Mouse (Mus musculus) fibroblast of lung, adult 2 months (primary cell): ENCODE measurements at regions not wholly inside any gene's neighbourhood (a gene's known extent, or its start where the extent isn't known, plus 50 kb on each side); places are given as distances from the start of the nearest gene placed in this dataset.

ENCODE experiments used
- DNase-seq: peaks from one replicate; pipeline ENCODE4 v3.0.0-alpha.2; 2011; ENCODE audit warnings: low read depth

DNA sequence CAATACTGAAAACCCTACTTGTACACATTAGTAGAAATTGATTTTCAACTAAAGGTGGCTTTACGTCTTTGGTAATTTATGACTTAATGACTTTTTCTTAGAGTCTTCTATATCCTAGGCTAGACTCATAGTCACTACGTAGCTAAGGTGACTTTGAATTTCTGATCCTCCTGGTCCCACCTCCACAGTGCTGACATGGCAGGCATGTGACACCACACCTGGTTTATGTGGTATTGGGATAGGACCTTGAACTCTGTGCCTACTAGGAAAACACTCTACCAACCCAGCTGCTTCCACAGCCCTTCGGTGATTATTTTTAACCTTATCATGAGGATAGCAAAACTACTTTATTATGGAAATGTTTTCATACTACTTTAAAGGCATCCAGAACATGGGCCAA, 51.5 kb upstream of the D7Ertd443e start:
- DNase-seq: no peak

DNA sequence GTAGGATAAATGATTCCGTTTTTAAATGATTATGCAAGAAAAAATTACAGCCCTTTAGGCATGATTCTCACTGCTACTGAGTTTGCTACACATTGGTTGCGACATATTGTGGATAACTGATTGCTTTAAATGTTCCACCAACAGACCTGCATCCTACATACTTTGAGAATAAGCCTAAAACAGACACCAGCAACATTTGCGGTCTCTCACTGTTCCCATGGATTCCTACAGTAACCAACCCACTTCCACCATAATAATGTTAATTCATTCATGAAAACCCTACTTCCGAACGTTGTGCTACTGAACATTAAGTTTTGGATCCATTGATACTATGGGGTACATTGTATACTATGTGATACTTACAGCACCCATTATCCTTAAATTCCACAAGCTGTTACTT, 53.8 kb upstream of the D7Ertd443e start:
- no peak for DNase-seq

DNA sequence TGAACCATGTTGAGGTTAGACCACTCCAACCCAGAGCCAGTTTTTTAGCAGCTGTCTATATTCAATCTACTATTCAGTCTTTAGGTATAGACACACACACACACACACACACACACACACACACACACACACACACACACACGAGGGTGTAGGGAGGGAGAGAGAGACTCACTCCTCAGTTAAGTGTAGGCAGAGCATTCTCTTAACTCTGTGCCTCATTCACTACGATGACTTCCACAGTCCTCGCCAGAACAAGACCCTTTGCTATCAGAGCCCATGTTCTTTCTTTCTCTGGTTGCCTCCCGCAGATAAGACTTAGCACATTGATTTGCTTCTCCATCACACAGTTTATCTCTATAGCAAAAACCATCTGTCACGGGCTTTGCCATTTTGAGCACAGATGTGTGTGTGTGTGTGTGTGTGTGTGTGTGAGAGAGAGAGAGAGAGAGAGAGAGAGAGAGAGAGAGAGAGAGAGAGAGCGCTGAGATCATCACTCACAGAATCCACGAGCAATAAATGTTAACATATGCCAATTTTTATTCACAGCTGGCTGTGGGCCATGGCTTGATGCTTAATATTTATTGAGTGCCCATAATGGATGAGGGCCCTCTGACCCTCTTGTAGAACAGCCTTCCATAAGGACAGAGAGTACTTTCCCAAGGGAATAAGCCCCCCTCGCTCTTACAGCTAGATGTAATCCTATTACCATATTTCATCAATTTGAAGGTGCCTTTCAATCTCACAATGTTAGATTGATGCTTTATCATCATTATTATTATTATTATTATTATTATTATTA, 59.7 kb upstream of the D7Ertd443e start:
- DNase-seq: no peak

DNA sequence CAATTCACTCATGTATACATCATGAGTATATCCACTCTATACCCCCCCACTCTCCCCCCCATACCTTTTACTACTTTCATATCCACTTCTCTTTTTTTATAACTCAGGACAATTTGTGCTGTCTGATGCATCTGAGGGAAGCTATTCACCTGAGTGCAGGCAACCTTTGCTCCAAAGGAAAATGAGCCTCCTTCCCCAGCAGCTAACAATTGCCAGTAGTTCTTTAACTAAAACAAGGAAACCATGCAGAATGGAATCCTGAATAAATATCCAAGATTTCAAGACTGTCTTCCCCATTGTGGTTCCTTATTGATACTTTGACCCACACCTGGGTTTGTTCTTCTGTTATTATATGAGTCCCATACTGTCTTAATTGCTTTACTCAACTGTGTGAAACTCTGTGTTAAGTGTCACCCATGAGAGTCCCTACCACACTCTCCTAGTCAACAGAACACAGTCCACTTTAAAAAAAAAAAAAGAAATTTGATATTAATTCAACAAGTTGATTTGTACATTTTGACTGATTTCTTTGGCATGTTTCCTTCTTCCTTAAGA, 62.3 kb upstream of the D7Ertd443e start:
- DNase-seq: no peak

DNA sequence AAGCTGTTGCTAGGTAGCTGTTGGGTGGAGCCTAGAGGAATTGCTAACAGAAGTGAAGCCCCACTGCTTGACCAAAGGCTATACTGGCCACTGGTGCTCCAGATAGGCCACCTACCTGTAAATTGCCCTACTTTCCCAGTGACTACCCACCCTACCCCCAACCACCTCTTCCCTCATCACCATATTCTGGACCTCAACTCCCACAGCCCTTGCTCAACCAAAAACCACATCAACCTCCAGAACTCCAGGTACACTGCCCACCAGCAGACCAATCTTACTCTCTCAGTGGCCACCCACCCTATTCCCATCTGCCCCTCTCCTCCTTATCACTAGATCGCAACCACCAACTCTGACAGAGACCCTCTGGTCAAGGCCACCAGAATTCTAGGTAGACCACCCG, 63.4 kb upstream of the D7Ertd443e start:
- DNase-seq: no peak

DNA sequence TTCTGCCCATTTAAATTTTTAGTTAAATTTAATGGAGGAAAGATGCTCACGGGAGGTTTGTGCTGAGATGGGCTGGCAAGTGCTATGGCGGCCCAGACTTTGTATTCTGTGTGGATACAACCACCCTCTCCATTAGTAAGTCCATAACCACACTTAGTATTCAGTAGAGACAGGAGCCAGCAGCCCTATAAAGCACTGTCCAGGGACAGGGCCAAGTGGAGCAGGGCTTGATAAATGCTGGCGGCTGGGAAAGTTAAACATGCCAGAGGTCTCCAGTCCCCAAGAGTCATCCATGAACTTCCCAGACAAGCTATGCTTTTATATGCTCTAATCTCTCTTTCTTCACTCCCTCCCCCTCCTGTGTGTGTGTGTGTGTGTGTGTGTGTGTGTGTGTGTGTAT, 77.2 kb upstream of the D7Ertd443e start:
- DNase-seq: no peak

DNA sequence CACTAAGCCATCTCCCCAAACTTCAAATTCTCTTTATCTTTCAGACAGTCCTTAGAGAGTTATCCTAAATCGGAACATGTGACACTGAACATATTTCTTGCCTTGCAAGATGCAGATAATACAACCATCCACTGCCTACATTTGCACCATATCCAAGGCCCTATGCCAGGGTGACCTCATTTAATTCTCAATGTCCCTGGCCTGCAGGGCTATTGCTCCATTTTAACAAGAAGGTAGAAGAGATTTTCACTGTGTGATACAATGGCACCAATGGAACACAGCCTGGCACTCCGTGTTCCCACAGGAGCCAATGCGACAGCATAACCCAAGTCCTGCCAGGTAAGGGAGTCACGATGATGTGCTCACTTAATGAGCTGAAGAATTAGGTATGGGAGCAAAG, 77.9 kb upstream of the D7Ertd443e start:
- DNase-seq: no peak

DNA sequence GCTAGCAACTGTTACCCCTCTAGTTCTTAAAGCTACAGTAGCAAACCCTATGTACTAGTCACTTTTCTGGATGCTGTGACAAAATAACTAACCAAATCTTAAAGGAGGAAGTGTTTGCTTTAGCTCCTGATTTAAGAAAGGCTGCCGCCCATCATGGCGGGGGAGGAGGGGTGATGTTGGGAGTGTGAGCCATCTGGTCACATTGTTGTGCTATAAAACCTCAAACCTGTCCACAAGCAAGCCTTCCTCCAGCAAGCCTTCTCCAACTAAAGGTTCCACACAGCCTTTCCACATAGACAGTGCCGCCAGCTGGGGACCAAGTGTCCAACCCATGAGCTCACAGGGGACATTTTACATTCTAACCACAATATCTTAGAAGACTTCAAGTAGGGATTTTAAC, 81.8 kb upstream of the D7Ertd443e start:
- DNase-seq: no peak

DNA sequence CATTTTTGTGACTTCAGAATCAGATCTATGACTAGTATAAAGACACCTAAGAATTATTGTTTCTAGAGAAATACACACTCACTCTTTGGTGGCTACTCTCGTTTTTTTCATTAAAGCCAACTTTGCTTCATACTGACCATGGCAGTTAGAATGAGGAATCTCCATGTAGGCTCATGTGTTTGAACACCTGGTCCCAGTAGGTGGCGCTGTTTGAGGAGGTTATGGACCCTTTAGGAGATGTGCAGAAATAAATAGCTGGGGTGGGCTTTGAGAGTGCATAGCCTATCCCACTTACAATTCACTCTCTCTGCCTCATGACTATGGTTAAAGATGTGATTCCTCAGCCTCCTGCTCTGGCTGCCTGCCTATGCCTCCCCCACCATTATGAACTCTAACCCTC, 85.8 kb upstream of the D7Ertd443e start:
- no peak for DNase-seq

DNA sequence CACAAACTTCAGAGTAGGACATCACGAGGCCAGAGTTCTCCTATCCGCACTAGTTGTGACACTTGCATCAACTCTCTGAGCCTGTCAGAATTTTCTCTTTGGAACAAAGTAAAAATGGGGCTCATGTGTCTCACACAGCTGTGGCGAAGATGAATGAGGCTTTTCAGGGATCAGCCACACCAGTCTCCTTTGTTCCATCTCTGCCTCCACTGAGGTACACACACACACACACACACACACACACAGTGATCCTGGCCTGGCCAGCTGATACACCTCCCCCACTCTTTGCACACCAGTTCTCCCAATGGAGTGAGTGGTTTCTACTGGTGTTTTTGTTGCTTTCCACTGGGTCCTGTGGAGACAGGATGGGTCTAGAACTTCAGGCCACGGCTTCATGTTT, 105.9 kb upstream of the D7Ertd443e start:
- no peak for DNase-seq

DNA sequence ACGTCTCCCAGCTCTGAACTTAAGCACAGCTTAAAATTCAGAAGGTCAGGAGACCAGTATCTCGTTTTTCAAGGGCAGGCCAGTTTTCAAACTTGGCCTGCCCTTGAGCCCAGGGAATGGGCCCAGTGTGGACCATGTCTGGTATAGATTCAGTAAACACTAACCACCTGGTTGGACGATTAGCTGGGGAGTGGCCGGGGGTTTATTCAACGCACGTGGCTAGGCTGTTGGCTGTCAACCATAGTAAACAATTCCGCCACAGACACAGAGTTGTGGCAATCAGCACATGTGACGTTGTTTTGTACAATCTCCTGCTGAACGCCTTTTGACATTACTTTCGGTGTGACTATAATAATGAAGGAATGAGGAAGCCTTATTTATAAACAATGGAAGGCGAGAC, 111.8 kb upstream of the D7Ertd443e start:
- DNase-seq: no peak

DNA sequence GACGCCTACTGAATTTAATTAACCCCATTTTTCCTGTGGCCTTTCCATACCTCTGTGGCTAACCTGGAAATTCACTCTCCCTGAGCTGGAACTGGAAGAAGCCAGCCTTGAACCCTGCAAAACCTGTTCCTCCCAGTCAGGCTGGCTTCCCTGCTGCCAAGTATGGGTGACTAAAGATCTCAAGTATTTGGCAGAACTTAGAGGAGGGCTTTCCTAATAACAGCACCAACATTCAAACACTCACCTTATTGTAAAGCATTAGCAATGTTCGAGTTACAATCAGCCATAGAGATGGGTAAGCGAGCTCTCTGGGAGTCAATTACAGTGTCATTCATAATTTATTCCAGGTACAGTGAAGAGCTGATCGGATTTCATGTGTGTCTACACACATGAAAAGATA, 112.4 kb upstream of the D7Ertd443e start:
- no peak for DNase-seq

DNA sequence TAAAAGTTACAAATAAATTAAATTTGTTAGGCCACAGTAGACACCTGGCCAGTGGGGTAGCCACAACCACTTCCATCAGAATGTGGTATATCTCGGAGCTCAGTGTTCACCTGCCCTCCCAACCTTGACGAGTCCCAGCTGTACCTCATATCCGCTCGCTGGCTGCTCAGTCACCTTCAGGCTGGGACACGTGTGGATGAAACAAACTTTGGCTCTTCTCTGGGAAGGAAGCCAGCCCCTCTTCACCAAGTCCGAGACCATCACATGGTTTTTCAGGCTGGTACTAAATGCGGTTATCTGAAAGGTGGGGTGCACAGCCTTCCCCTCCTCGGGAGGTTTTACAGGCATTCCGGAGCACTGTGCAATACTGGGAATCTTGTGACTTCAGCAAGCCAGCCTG, 113.3 kb upstream of the D7Ertd443e start:
- no peak for DNase-seq

DNA sequence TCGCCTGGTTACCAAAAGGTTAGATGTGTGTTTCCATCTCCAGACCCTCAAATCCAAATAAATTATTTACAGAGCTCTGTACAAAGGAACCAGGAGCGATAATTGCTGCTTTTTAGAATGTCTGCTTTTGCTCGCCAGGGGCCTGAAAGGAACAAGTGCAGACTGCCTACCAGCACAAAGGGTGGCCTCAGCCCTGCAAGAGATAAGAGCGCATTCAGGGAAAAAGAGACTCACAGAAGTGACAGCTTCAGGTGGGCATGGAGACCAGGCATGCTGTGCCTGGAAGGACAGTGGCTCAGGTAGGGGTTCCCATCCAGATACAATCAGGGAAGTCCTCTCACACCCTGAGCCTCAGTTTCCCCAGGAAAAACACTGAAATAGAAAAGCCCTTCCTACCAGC, 114.0 kb upstream of the D7Ertd443e start:
- DNase-seq: no peak

DNA sequence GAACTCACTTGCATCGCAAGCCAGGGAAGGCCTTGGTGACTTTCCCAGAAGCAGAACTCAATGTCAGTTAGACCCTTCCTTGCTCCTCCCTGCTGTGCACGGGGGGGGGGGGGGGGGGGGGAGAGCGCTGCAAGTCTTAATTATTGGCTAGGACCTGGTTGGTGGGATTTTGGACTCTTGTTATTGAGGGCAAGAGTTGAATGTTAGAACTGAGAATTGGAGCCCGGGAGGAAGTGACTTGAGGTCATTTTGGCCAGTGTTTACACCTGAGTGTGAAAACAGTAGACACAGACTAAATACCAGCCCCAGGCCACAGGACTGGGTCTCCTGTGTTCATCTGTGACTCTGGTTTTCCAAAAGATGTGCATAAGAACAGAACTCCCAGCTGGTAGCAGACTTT, 114.7 kb upstream of the D7Ertd443e start:
- DNase-seq: no peak

DNA sequence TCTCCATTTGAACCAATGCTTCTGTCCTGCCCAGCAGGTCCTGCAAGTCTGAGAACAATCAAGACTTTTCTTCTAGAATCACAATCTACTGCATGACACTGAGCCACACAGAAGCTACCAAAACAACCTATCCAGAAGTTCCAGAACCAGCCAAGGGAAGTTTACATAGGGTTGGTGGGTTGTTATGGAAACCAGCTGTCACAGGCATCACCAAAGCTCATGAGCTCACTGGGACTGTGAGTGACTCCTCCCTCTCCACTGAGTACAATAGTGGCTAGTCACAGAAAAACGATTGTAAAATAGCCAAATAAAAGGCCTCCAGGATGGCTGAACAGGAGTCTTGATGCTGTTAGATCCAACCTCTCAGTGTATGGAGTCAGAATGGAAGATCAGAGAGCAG, 115.6 kb upstream of the D7Ertd443e start:
- DNase-seq: no peak

DNA sequence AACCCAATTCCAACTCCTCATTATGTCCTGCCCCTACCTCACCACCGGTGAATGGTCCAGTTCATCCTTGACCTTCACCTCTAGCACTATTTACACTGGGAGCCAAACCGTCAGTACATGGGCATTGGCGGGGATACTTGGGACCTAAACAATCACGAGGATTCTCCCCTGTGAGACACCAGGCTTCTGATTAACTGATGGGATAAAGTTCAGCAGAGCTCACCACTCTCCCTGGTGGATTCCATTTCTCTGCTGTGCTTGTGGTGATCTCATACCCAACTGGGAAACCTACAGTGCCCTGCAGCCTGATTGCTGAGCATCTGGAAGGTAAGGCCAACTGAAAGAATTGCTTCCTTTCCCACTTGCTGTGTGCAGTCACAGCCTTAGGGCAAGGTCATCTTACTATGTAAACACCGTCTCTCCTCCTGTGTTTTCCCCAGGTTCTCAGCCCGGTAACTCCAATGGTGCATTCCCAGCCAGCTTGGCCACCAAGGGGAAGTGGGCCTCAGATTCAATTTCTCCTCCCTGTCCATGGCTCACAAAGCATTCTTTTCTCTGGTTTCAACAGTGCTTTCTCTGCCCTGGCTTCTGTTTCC, 125.0 kb upstream of the D7Ertd443e start:
- no peak for DNase-seq

DNA sequence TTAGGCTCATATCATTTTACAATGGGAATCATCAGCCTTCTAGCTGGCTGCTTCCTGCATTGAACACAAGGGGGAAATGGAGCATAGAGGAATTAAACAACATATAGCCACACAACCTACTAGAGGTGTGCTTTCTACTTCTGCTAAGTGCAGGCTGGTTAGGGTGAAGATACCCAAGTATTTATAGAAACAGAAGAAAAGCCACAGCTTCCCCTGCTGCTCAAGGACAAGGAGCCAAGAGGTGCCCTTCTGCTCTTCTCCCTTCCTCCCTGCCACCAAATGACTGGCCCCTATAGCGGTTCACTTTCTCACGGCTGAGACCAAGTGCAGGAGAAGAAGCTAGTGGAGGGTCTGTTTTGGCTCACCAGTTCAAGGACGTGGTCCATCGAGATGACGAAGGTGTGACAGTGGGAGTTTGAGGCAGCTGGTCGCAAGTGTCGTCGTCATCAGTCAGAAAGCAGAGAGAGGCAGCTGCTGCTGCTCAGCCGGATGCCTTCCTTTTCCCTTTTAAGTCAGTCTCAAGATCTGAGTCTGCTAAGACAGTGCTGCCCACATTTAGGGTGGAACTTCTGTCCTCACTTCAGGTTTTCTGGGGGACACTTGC, 134.0 kb upstream of the D7Ertd443e start:
- DNase-seq: no peak

DNA sequence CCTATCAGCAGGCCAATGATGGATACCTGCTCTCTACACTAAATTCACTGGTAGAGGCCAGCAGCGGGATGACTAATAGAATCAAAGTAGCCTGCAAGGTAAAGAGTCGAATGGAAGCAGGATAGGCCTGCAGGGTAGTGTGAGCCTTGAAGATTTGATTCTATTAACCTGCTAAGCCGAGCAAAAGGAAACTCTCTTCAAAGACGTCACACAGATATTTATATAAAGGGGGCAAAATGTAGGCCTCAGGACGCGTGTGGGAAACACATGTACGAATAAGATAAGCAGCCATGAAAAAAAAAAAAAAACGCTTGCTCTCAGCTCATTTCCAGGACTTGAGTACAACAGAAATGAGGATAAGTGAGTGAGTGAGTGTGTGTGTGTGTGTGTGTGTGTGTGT, 138.4 kb upstream of the D7Ertd443e start:
- DNase-seq: no peak

DNA sequence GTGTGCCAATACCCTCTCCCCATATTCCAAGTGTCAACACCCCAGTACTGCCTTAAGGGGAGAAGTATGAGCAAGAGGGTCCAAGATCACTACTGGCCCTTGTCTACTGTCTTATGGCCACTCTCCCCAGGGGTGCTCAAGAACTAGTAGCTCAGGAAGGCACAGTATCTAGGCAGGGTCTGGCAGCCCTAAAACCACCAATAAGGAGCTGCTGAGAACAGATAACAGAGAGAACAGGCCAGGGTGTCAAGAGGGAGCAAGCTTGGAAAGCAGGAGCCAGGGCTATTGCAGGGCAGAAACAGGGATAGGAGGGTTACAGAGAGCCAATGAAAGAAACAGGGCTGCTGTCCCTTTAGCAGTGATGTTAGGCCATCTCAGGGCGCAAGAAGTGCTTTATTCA, 139.6 kb upstream of the D7Ertd443e start:
- DNase-seq: no peak

DNA sequence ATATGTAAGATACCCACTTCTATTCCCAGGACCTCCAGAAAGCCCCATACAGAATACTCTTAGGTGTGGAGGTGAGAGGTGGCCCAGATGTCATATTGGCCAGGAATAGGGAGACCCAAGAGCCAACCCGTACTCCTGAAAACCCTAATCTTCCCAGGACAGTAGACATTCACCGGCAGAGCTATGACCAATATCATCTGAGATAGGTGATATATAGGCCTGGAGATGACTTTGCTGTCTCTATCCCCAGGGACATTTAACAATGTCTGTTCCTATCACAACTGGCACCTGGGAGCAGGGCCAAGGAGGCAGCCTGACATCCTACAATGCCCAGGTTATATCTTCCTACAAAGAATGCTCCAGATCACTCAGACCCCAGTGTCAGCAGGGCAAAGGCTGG, 140.0 kb upstream of the D7Ertd443e start:
- DNase-seq: no peak

DNA sequence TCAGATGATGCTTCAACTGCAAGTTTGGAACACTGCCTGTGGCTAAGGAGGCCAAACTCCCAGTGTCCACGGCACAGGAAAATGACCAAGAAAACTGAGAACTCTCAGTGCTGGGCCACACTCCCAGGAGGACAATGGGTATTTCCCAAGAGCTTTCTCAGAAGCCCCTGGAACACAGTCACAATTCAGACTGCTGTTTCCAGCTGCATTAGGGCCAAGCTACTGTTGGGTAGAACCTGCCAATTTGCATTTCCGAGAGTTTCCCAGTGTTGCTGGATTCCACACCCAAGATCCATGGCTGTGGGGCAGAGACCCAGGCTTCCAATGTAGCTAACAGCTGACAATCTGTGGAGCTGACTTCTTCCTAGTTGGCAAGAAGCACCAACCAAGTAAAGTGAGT, 141.9 kb upstream of the D7Ertd443e start:
- no peak for DNase-seq

DNA sequence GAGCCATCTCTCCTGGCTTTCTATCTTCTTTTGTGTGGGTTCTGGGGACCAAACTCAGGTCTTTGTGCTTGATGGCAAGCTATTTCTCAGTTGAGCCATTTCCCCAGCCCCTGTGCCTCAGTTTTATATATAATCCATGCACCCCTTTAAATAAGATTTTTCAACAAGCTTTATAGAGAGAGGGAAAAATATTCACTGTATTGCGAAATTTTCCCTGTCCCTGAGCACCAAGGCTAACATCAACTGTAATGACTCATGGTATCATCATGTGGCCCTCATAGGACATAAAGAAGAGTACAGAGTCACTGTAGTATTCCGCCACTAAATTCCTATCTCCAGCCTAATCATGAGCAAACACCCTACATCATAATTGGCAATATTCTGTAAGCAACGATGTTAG, 142.4 kb upstream of the Dock1 start:
- no peak for DNase-seq
